8 mouse cellular contexts compared by ENCODE assay signal in the genomic region with DNA sequence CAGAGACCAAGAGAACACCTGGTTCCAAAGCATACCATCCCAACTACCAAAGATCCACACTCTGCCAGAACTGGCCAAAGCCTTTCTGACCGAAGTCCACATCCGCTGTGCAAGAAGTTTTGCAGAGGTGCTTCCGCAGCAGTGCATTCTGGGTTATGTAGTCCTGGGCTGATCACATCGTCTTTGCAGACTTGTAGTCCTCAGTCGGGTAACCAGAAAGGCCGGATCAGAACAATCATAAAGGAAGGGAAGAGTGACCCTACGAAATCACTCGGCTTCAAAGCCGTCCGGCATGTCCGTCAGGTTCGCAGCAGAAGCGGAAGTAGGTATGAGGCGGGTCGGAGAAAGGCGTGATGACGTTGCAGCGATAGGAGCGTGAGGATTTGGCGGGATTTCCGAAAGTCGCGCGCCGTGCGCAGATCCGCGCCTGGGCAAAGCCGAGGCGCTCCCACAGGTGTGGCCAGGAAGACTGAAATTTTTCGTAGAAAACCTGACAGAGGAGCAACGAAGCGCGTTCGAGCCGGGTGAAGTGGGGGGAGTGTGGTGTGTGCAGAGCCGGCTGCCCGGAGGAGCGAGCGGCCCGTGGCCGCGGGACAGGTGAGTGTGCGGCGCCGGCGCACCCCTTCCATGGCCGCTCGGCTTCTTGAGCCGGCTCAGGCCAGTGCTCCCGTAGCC. TPM values are rescaled to one million over a fixed set of nuclear protein-coding genes. Genes with fewer than 3 reads are reported as not detected.
A peak's percentile ranks its signal among the peaks of the same experiment; 100 is the strongest.
DNase-seq lines count a peak whose midpoint lies in the region; ATAC-seq lines count a peak whose summit lies in the region.

A gene (plus strand): TSS at position 356 of the 675 bp plus-strand sequence.

- ATAC-seq in heart, embryonic 13.5 days (ENCODE audit: extremely low read depth, insufficient number of reproducible peaks, low FRiP score, low TSS enrichment), result peak; percentile 78
- ATAC-seq in liver, embryonic 12.5 days, result peak; percentile 94
- peak; percentile 92 for ATAC-seq in stomach, embryonic 15.5 days (ENCODE audit: insufficient read depth, low FRiP score, low read depth)

- H3K36me3 ChIP-seq in heart, embryonic 13.5 days, result peaks cover 30% of the 10 kb centered on the region
- peaks cover 44% of the 10 kb centered on the region for H3K36me3 ChIP-seq in liver, embryonic 12.5 days
- H3K36me3 ChIP-seq in stomach, embryonic 15.5 days, result peaks cover 15% of the 10 kb centered on the region

- H3K9ac ChIP-seq in heart, embryonic 13.5 days, result peak within 1 kb of the TSS; percentile 86
- peak within 1 kb of the TSS; percentile 88 for H3K9ac ChIP-seq in liver, embryonic 12.5 days
- peak within 1 kb of the TSS; percentile 65 for H3K9ac ChIP-seq in stomach, embryonic 15.5 days

- under 1% methylated on average over 51 of the region's 51 CpGs for WGBS in heart, embryonic 13.5 days
- under 1% methylated on average over 51 of the region's 51 CpGs for WGBS in liver, embryonic 12.5 days (ENCODE audit: insufficient replicate concordance)
- WGBS in stomach, embryonic 15.5 days, result under 1% methylated on average over 51 of the region's 51 CpGs

- H3K27me3 ChIP-seq in heart, embryonic 13.5 days (replicated peaks), result no peaks in the 10 kb centered on the region
- H3K27me3 ChIP-seq in liver, embryonic 12.5 days (replicated peaks), result no peaks in the 10 kb centered on the region
- no peaks in the 10 kb centered on the region for H3K27me3 ChIP-seq in stomach, embryonic 15.5 days (replicated peaks)

- H3K4me1 ChIP-seq in brown adipose tissue, adult 24 weeks (ENCODE audit: control insufficient read depth, insufficient read depth, insufficient read length, low read length), result no peaks in the 10 kb centered on the region
- H3K4me1 ChIP-seq in heart, embryonic 13.5 days, result peaks cover 17% of the 10 kb centered on the region
- peaks cover 31% of the 10 kb centered on the region for H3K4me1 ChIP-seq in liver, embryonic 12.5 days
- peaks cover 7% of the 10 kb centered on the region; the same call in 1 of the 2 replicates for H3K4me1 ChIP-seq in stomach, embryonic 15.5 days

- peak; percentile 89 for DNase-seq in CD4-positive, CD25-positive, alpha-beta regulatory T cell, adult 2 months (ENCODE audit: low read depth, low spot score)
- DNase-seq in fat pad, adult 2 months (ENCODE audit: extremely low read depth, low read depth, low spot score), result peak; percentile 47
- DNase-seq in kidney, postnatal 10 days, result peak; percentile 92
- peak; percentile 83 to 85 for DNase-seq in natural killer cell, adult 2 months (ENCODE audit: low spot score in 2 of 2)

- peak within 1 kb of the TSS; percentile 98 for H3K4me2 ChIP-seq in heart, embryonic 13.5 days
- peak within 1 kb of the TSS; percentile 91 for H3K4me2 ChIP-seq in liver, embryonic 12.5 days
- H3K4me2 ChIP-seq in stomach, embryonic 15.5 days, result peak within 1 kb of the TSS; percentile 95

- no peaks in the 10 kb centered on the region for H3K9me3 ChIP-seq in heart, embryonic 13.5 days
- H3K9me3 ChIP-seq in liver, embryonic 12.5 days (replicated peaks), result no peaks in the 10 kb centered on the region
- H3K9me3 ChIP-seq in stomach, embryonic 15.5 days, result no peaks in the 10 kb centered on the region

- peak within 1 kb of the TSS; percentile 98 for H3K4me3 ChIP-seq in brown adipose tissue, adult 24 weeks (ENCODE audit: insufficient read depth, low read depth, low read length)
- peak within 1 kb of the TSS; percentile 83 for H3K4me3 ChIP-seq in heart, embryonic 13.5 days
- peak within 1 kb of the TSS; percentile 87 for H3K4me3 ChIP-seq in liver, embryonic 12.5 days
- peak within 1 kb of the TSS; percentile 78 for H3K4me3 ChIP-seq in stomach, embryonic 15.5 days (replicated peaks)

- H3K27ac ChIP-seq in brown adipose tissue, adult 24 weeks (replicated peaks; ENCODE audit: low read depth, low read length), result peak within 1 kb of the TSS; percentile 99
- peak within 1 kb of the TSS; percentile 93 for H3K27ac ChIP-seq in heart, embryonic 13.5 days (replicated peaks)
- peak within 1 kb of the TSS; percentile 90 for H3K27ac ChIP-seq in liver, embryonic 12.5 days
- peak within 1 kb of the TSS; percentile 95 for H3K27ac ChIP-seq in stomach, embryonic 15.5 days

RNA-seq across cellular contexts. Expression of the gene that starts here (rescaled TPM):
- 0.83 TPM in 1 of 2 replicates, not detected in the other for polyA plus RNA-seq in brown adipose tissue, adult 24 weeks (2012; ENCODE audit: insufficient read depth, insufficient read length, missing spikeins)
- polyA plus RNA-seq in heart, embryonic 13.5 days (2015; fragmentation: Nextera tagmentation; extraction: Ambion mirVana), result 30.7 and 31.1 TPM in 2 replicates
- 49.9 and 52.3 TPM in 2 replicates for polyA plus RNA-seq in liver, embryonic 12.5 days (2016; fragmentation: Nextera tagmentation; extraction: Ambion mirVana)
- polyA plus RNA-seq in stomach, embryonic 15.5 days (2015; fragmentation: Nextera tagmentation; extraction: Ambion mirVana), result 42.1 and 49.5 TPM in 2 replicates

Comparison
In these comparisons a context has a peak if more than half of its experiments do, and no peak if none do; other contexts are left out.
1. Peak in every context shown above with its lines: DNase-seq, ATAC-seq, H3K4me3 ChIP-seq and H3K27ac ChIP-seq.
2. RNA of the gene that starts here (polyA plus RNA-seq): 49.9 to 52.3 TPM in liver, embryonic 12.5 days, 42.1 to 49.5 TPM in stomach, embryonic 15.5 days and 30.7 to 31.1 TPM in heart, embryonic 13.5 days; 0.83 TPM in brown adipose tissue, adult 24 weeks; every median in the first group is over 10 times any median in the second.